Mouse (Mus musculus) embryonic fibroblast, embryonic 13.5 days (primary cell): Measurements from ENCODE around the gene Hist1h3g. TPM values are rescaled to one million over a fixed set of nuclear protein-coding genes. Genes with fewer than 3 reads are reported as not detected.

Experiments used
- H3K27ac ChIP-seq: 2 replicates; pipeline ENCODE4 v1.5.1; 2012; ENCODE audit warnings: low read length, control low read depth, inconsistent platforms; ENCODE audit not compliant: insufficient read depth
- H3K4me1 ChIP-seq: 2 replicates; pipeline ENCODE4 v1.6.1; 2011; ENCODE audit warnings: low read length; ENCODE audit not compliant: control insufficient read depth, insufficient read depth
- H3K4me3 ChIP-seq: 2 replicates; pipeline ENCODE4 v1.5.1; 2011; ENCODE audit warnings: mild to moderate bottlenecking, control low read depth, low read length; ENCODE audit not compliant: insufficient read depth
- CTCF ChIP-seq: IDR thresholded peaks from 2 replicates; pipeline ENCODE4 v1.5.1; 2011; ENCODE audit warnings: mild to moderate bottlenecking, control low read depth, low read length, moderate library complexity, borderline replicate concordance; ENCODE audit not compliant: insufficient read depth
- POLR2A ChIP-seq: IDR thresholded peaks from 2 replicates; pipeline ENCODE4 v1.6.1; 2011; ENCODE audit warnings: low read depth, mild to moderate bottlenecking, control low read depth, low read length, moderate library complexity
- polyA plus RNA-seq: library from polyadenylated mRNA; stranded (reverse); fragments of >200 nt; gene quantifications from 2 replicates; pipeline ENCODE4 v1.2.4, GENCODE M21; 2011; ENCODE audit warnings: low read depth; ENCODE audit not compliant: missing spikeins, insufficient read length

Gene Hist1h3g
- polyA plus RNA-seq, 1 experiment, result 5.7 TPM

GRCm38 (mm10) chr13:23515281-23515680 lies 19.9 kb upstream of the Hist1h3g start:
- Histone ChIP-seq H3K4me3 (no peak overlapping the region), H3K27ac (no peak overlapping the region), H3K4me1 (no peaks in the 10 kb centered on the region)
- TF ChIP-seq CTCF (no peak), POLR2A (no peak)

DNA sequence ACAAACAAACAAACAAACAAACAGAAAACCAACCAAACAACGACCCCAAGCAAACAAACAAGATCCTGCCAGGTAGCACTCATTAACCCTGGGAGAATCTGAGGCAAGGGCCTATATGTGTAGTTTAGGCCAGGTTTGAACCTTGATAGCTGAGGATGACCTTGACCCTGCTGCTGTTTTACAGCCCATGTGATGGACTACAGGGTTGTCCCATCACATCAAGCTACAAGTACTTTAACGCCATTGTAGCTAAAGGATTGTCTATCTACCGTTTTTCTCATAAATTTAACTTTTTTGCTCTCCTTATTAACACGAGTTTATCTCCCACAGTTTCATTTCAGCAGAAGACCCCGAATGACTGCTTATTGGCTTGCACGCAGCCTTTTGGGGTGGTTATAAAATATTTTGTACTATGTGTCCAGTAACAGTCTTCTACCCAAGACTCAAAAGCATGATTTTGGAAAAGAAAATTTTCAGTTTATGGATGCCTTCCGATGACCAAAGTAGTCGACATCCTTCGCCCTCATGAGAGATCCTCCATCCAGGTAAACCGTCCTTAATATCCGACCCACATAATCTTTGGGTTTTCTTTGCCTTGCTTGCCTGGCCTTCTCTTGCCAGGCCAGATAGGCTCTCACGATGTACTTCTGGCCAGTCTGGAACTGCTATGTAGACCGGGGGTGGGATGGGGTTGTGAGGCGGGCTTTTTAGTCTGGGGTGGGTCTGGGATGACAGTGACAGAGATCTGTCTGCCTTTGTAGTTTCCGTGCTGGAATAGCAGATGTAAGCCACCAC lies 19.2 kb upstream of the Hist1h3g start:
- no peak for TF ChIP-seq POLR2A
- no peak for TF ChIP-seq CTCF
- Histone ChIP-seq H3K4me3 (peak overlapping the region; percentile 39), H3K27ac (no peak overlapping the region), H3K4me1 (no peaks in the 10 kb centered on the region; the same call in 1 of the 2 replicates)

GRCm38 (mm10) chr13:23516822-23517602 lies 18.2 kb upstream of the Hist1h3g start:
- Histone ChIP-seq H3K27ac (no peak overlapping the region), H3K4me1 (no peaks in the 10 kb centered on the region; the same call in 1 of the 2 replicates), H3K4me3 (peak overlapping the region; percentile 52)
- TF ChIP-seq CTCF (no peak), POLR2A (no peak)

DNA sequence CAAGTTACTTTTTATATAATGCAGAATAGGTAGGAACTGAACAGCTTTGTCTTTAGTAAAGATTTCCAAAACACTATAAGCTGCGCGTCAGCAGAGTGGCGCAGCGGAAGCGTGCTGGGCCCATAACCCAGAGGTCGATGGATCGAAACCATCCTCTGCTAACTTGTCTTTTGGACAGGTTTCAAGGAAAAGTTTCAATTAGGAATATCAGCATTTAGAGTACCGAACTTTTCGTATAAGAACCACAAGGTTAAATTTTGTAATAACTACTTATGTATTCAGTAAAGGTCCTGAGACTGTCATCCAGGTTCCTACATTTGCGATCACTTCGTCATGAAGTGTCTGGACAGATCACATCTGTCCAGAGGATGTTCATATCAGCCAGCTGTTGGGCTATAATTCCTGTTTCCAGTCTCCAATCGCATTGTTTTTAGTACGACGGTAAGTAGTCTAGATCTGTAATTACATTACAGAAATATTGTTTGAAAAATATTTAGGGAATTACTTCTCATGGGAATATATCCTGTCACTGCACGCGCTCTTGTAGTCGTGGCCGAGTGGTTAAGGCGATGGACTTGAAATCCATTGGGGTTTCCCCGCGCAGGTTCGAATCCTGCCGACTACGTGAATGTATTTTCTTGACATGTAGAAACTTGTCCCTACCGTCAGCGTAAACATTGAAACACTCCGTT lies 17.5 kb upstream of the Hist1h3g start:
- no peaks in the 10 kb centered on the region; the same call in 1 of the 2 replicates for H3K4me1 ChIP-seq
- TF ChIP-seq CTCF (no peak), POLR2A (no peak)
- H3K27ac ChIP-seq, result peak overlapping the region; percentile 99
- peak overlapping the region; percentile 91 for H3K4me3 ChIP-seq

DNA sequence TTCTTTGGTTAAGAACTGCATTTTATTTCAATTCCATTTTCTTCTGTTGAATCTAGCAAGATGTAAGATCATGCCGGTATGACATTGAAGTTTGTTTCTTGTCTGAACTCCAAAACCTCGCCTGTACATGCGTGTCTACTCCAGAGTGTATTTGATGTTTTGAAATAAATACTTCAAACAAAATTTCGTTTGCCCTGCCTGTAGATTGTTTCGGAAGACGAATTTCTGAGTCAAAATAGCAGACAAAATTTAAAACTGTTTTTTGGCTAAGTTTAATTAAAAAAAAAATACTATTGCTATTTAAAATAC lies 17.0 kb upstream of the Hist1h3g start:
- TF ChIP-seq CTCF, result no peak
- Histone ChIP-seq H3K4me3 (peak overlapping the region; percentile 91), H3K27ac (peak overlapping the region; percentile 99), H3K4me1 (no peaks in the 10 kb centered on the region; the same call in 1 of the 2 replicates)

DNA sequence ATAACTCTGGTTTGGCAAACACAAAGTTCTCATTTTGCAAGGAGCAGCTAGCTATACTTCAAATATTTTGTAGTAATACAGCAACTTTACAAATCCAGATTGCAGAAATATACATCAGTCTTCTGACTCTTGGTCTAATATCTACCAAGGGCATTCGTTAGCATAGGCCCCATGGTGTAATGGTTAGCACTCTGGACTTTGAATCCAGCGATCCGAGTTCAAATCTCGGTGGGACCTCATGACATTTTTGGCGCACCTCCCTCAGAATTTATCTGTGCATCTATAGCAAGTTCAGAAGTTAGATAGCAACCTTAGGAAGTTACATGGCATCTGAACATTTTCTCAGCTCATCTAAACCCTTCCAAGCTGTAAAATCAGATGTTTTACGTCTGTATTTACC lies 16.3 kb upstream of the Hist1h3g start:
- Histone ChIP-seq H3K4me1 (no peaks in the 10 kb centered on the region; the same call in 1 of the 2 replicates), H3K27ac (peak overlapping the region; percentile 57; the same call in 1 of the 2 replicates), H3K4me3 (peak overlapping the region; percentile 63)
- TF ChIP-seq CTCF (no peak), POLR2A (no peak)

DNA sequence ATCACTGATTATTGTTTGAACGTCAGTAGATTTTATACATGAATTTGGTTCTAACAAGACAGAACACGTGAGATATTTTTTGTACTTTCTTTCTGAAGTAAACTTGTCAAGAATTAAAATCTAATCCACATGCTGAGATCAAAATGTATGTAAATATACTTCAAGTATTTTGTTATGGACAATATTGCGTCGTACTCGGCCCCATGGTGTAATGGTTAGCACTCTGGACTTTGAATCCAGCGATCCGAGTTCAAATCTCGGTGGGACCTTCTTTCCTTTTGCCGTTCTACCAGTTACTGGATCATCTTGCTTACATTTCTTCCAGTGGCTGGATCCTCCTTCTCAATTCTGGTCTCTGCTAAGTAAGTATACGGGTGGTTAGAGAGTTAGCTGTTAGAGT lies 15.8 kb upstream of the Hist1h3g start:
- TF ChIP-seq POLR2A (no peak), CTCF (no peak)
- H3K27ac ChIP-seq, result peak overlapping the region; percentile 24; the same call in 1 of the 2 replicates
- no peaks in the 10 kb centered on the region; the same call in 1 of the 2 replicates for H3K4me1 ChIP-seq
- H3K4me3 ChIP-seq, result peak overlapping the region; percentile 63

GRCm38 (mm10) chr13:23521703-23522102 lies 13.5 kb upstream of the Hist1h3g start:
- no peaks in the 10 kb centered on the region; the same call in 1 of the 2 replicates for H3K4me1 ChIP-seq
- no peak overlapping the region for H3K27ac ChIP-seq
- TF ChIP-seq CTCF (no peak), POLR2A (no peak)
- H3K4me3 ChIP-seq, result no peak overlapping the region

DNA sequence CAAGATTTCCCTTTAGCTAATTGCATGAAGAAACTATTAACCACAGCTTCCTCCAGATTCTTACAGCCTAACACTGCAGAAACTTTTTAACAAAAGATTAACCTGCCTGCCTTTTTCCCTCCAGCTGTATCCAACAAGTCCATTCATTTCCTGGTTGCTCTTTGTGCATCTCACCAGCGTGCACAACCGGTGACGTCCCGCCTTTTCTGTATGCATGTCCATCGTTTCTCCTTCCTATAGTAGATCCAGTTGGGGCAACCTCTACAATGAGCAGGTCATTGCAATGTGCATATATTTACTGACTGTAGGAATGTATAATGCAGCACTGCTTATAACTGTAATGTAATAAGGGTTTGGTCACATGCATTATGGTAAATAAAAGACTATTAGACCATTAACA lies 11.2 kb upstream of the Hist1h3g start:
- peaks cover 5% of the 10 kb centered on the region for H3K4me1 ChIP-seq
- H3K4me3 ChIP-seq, result no peak overlapping the region
- TF ChIP-seq CTCF (no peak), POLR2A (no peak)
- H3K27ac ChIP-seq, result no peak overlapping the region

DNA sequence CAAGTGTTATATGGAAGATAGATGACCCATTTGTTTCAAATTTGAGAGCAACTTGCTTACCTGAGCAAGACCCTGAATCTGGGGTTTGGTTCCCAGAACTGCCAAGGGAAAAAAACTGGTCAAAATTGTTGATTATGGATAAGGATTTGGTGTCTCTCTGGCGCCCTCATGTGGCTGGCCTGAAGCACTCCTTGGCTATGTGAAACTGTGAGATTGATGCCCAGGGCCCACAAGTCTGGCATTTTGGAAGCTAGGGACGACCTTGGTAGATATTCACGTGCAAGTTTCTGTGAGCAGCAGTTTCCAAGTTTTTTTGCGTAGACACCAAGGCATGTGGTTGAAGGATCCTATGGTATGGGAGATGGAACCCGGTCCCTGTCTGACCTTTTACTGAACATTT lies 10.6 kb upstream of the Hist1h3g start:
- Histone ChIP-seq H3K27ac (no peak overlapping the region), H3K4me1 (peaks cover 7% of the 10 kb centered on the region), H3K4me3 (no peak overlapping the region)
- TF ChIP-seq CTCF, result peak; percentile 82; the same call in 1 of the 2 replicates
- no peak for TF ChIP-seq POLR2A
